10 mouse cellular contexts compared by ENCODE assay signal in genomic region chr1:153894979-153895378, GRCm38 (mm10). TPM values are rescaled to one million over a fixed set of nuclear protein-coding genes. Genes with fewer than 3 reads are reported as not detected.
DNase-seq lines count a peak whose midpoint lies in the region; ATAC-seq and TF ChIP-seq lines count a peak whose summit lies in the region.
"Had no signal": no experiment of that assay in that cellular context is flagged by ENCODE, and none has a peak within 500 bp of the region (broad histone marks: within the 10 kb centered on the region; RNA-seq: fewer than 3 reads in every experiment).

No protein-coding gene starts in this region.

- no peak overlapping the region for H3K4me2 ChIP-seq in kidney, embryonic 15.5 days
- no peak overlapping the region for H3K4me2 ChIP-seq in heart, postnatal 0 days (ENCODE audit: low read depth, low read length)
- H3K4me2 ChIP-seq in midbrain, embryonic 16.5 days (ENCODE audit: low read length) = no peak overlapping the region

- peak; percentile 89 for TF ChIP-seq CTCF in kidney, adult 2 months (conservative IDR thresholded peaks at IDR 0.05; ENCODE audit: insufficient read depth, insufficient read length, low read depth, low read length)
- peak; percentile 85 for TF ChIP-seq CTCF in heart, postnatal 0 days (IDR thresholded peaks at IDR 0.05; ENCODE audit: low read depth)
- peak; percentile 70; the same call in 1 of the 2 replicates for TF ChIP-seq CTCF in testis, adult 2 months (IDR thresholded peaks at IDR 0.05; ENCODE audit: control insufficient read depth, insufficient read depth, insufficient replicate concordance, low read depth, low read length)

- H3K4me1 ChIP-seq in kidney, adult 2 months (ENCODE audit: control insufficient read depth, insufficient read depth, low read length) = no peaks in the 10 kb centered on the region; the same call in 1 of the 2 replicates
- H3K4me1 ChIP-seq in kidney, embryonic 15.5 days = peaks cover 7% of the 10 kb centered on the region
- peaks cover 16% of the 10 kb centered on the region for H3K4me1 ChIP-seq in embryonic facial prominence, embryonic 10.5 days
- H3K4me1 ChIP-seq in heart, postnatal 0 days (ENCODE audit: control insufficient read depth, insufficient read depth) = no peaks in the 10 kb centered on the region
- H3K4me1 ChIP-seq in midbrain, embryonic 16.5 days (ENCODE audit: control insufficient read depth, insufficient read depth, low read length) = peaks cover 2% of the 10 kb centered on the region; the same call in 1 of the 2 replicates
- H3K4me1 ChIP-seq in testis, adult 2 months (ENCODE audit: control insufficient read depth, insufficient read depth, low read length) = peaks cover 7% of the 10 kb centered on the region

- H3K27ac ChIP-seq in kidney, adult 2 months (ENCODE audit: insufficient read depth, low read depth, low read length) = no peak overlapping the region
- H3K27ac ChIP-seq in kidney, embryonic 15.5 days = no peak overlapping the region
- no peak overlapping the region for H3K27ac ChIP-seq in embryonic facial prominence, embryonic 10.5 days (replicated peaks)
- no peak overlapping the region for H3K27ac ChIP-seq in heart, postnatal 0 days (ENCODE audit: low read depth)
- H3K27ac ChIP-seq in midbrain, embryonic 16.5 days (ENCODE audit: low read length) = no peak overlapping the region
- no peak overlapping the region for H3K27ac ChIP-seq in testis, adult 2 months (ENCODE audit: control insufficient read depth, insufficient read depth, low read depth, low read length)

- no peaks in the 10 kb centered on the region for H3K36me3 ChIP-seq in kidney, adult 2 months (ENCODE audit: control insufficient read depth, insufficient read depth, low read length)
- no peaks in the 10 kb centered on the region for H3K36me3 ChIP-seq in kidney, embryonic 15.5 days
- H3K36me3 ChIP-seq in embryonic facial prominence, embryonic 10.5 days (replicated peaks) = no peaks in the 10 kb centered on the region
- H3K36me3 ChIP-seq in heart, postnatal 0 days (replicated peaks; ENCODE audit: control insufficient read depth, insufficient read depth, low read length) = no peaks in the 10 kb centered on the region
- no peaks in the 10 kb centered on the region for H3K36me3 ChIP-seq in midbrain, embryonic 16.5 days (ENCODE audit: control insufficient read depth, insufficient read depth, low read length)
- H3K36me3 ChIP-seq in testis, adult 2 months (ENCODE audit: control insufficient read depth, insufficient read depth, low read length) = no peaks in the 10 kb centered on the region

- H3K27me3 ChIP-seq in kidney, adult 2 months (replicated peaks; ENCODE audit: control insufficient read depth, insufficient read depth, low read length) = no peaks in the 10 kb centered on the region
- H3K27me3 ChIP-seq in kidney, embryonic 15.5 days = 0 out of 2 replicates have a peak, but pooled peaks cover 3% of the 10 kb centered on the region
- H3K27me3 ChIP-seq in embryonic facial prominence, embryonic 10.5 days (replicated peaks; ENCODE audit: low read depth, poor library complexity, severe bottlenecking) = no peaks in the 10 kb centered on the region; the same call in 1 of the 2 replicates
- 0 out of 2 replicates have a peak, but pooled peaks cover 4% of the 10 kb centered on the region for H3K27me3 ChIP-seq in heart, postnatal 0 days (ENCODE audit: control insufficient read depth, insufficient read depth, low read length)
- peaks cover 4% of the 10 kb centered on the region; the same call in 1 of the 2 replicates for H3K27me3 ChIP-seq in midbrain, embryonic 16.5 days (ENCODE audit: control insufficient read depth, insufficient read depth, low read depth, low read length)
- H3K27me3 ChIP-seq in testis, adult 2 months (ENCODE audit: control insufficient read depth, insufficient read depth, low read length) = no peaks in the 10 kb centered on the region

- no peaks in the 10 kb centered on the region for H3K9me3 ChIP-seq in kidney, embryonic 15.5 days (replicated peaks)
- no peaks in the 10 kb centered on the region for H3K9me3 ChIP-seq in embryonic facial prominence, embryonic 10.5 days
- no peaks in the 10 kb centered on the region for H3K9me3 ChIP-seq in heart, postnatal 0 days (replicated peaks; ENCODE audit: control insufficient read depth, low read length)
- H3K9me3 ChIP-seq in midbrain, embryonic 16.5 days (replicated peaks; ENCODE audit: control insufficient read depth, low read length, poor library complexity, severe bottlenecking) = no peaks in the 10 kb centered on the region

- peak; percentile 77 for DNase-seq in kidney, adult 2 months
- peak; percentile 81 for DNase-seq in adrenal gland, postnatal 10 days
- DNase-seq in embryonic facial prominence, embryonic 10.5 days (ENCODE audit: low spot score) = peak; percentile 74
- peak; percentile 65 for DNase-seq in heart, postnatal 0 days (ENCODE audit: low spot score)
- DNase-seq in left cerebral cortex, adult 11 months (ENCODE audit: low spot score) = peak; percentile 67

- no peak for TF ChIP-seq POLR2A in kidney, adult 2 months (IDR thresholded peaks at IDR 0.05; ENCODE audit: low read depth, low read length)
- no peak for TF ChIP-seq POLR2A in testis, adult 2 months (IDR thresholded peaks at IDR 0.05; ENCODE audit: control insufficient read depth, low read depth, low read length)

- TF ChIP-seq EP300 in heart, postnatal 0 days (IDR thresholded peaks at IDR 0.05; ENCODE audit: low read depth) = 0 out of 2 replicates have a peak, but pooled peaks have one; percentile 19

- no peak overlapping the region for H3K9ac ChIP-seq in kidney, embryonic 15.5 days
- no peak overlapping the region for H3K9ac ChIP-seq in heart, postnatal 0 days (replicated peaks; ENCODE audit: low read depth, low read length)
- H3K9ac ChIP-seq in midbrain, embryonic 16.5 days (ENCODE audit: low read depth, low read length) = no peak overlapping the region

- ATAC-seq in kidney, embryonic 15.5 days (replicated peaks; ENCODE audit: low FRiP score) = no peak
- ATAC-seq in heart, postnatal 0 days (ENCODE audit: insufficient read depth, low read depth) = no peak
- ATAC-seq in midbrain, embryonic 16.5 days = peak; percentile 10; the same call in 1 of the 2 replicates

- 35% methylated on average over 5 of the region's 5 CpGs for WGBS in kidney, adult 2 months
- WGBS in kidney, embryonic 15.5 days = 38% methylated on average over 5 of the region's 5 CpGs
- WGBS in embryonic facial prominence, embryonic 10.5 days = 36% methylated on average over 5 of the region's 5 CpGs
- 39% methylated on average over 5 of the region's 5 CpGs for WGBS in heart, postnatal 0 days
- 36% methylated on average over 5 of the region's 5 CpGs for WGBS in midbrain, embryonic 16.5 days

- H3K4me3 ChIP-seq in kidney, adult 2 months (ENCODE audit: insufficient read depth, low read depth, low read length) = no peak overlapping the region
- H3K4me3 ChIP-seq in kidney, embryonic 15.5 days (replicated peaks) = no peak overlapping the region
- H3K4me3 ChIP-seq in embryonic facial prominence, embryonic 10.5 days = no peak overlapping the region
- no peak overlapping the region for H3K4me3 ChIP-seq in heart, postnatal 0 days (ENCODE audit: low read depth, low read length)
- no peak overlapping the region for H3K4me3 ChIP-seq in midbrain, embryonic 16.5 days (ENCODE audit: low read depth, low read length)
- H3K4me3 ChIP-seq in testis, adult 2 months (ENCODE audit: control insufficient read depth, low read depth, low read length) = no peak overlapping the region
- H3K4me3 ChIP-seq: erythroblast, embryonic 14.5 days had no signal

RNA-seq across cellular contexts. Expression of gene Teddm1a, which starts 3.4 kb away (rescaled TPM):
- polyA plus RNA-seq in kidney, adult 2 months (2012; rRNA removed) = not detected in 2 replicates
- polyA plus RNA-seq in kidney, embryonic 15.5 days (2015; fragmentation: Nextera tagmentation; extraction: Ambion mirVana) = not detected in 2 replicates
- total RNA-seq in adrenal gland, postnatal 10 days (2021) = not detected
- polyA plus RNA-seq in embryonic facial prominence, embryonic 10.5 days (2016; fragmentation: Nextera tagmentation; extraction: Ambion mirVana) = not detected in 2 replicates
- total RNA-seq in heart, postnatal 0 days (2014; rRNA removed; ENCODE audit: low replicate concordance) = not detected in 2 replicates
- not detected in 2 replicates for polyA plus RNA-seq in heart, postnatal 0 days (2015; fragmentation: Nextera tagmentation; extraction: Ambion mirVana)
- not detected in 2 replicates for polyA plus RNA-seq in midbrain, embryonic 16.5 days (2015; fragmentation: Nextera tagmentation; extraction: Ambion mirVana)
- polyA plus RNA-seq in testis, adult 2 months (2012; rRNA removed) = not detected in 2 replicates
- polyA plus RNA-seq: erythroblast, embryonic 14.5 days; stomach, embryonic 14.5 days had no signal

RNA-seq across cellular contexts. Expression of gene Glul, which starts 4.8 kb away (rescaled TPM):
- 843 and 1,046 TPM in 2 replicates for polyA plus RNA-seq in kidney, adult 2 months (2012; rRNA removed)
- 130 and 142 TPM in 2 replicates for polyA plus RNA-seq in kidney, embryonic 15.5 days (2015; fragmentation: Nextera tagmentation; extraction: Ambion mirVana)
- 100 to 1,000 TPM; 423 to 903 TPM for total RNA-seq in adrenal gland, postnatal 10 days (2021)
- 120 and 129 TPM in 2 replicates for polyA plus RNA-seq in embryonic facial prominence, embryonic 10.5 days (2016; fragmentation: Nextera tagmentation; extraction: Ambion mirVana)
- 199 and 256 TPM in 2 replicates for total RNA-seq in heart, postnatal 0 days (2014; rRNA removed; ENCODE audit: low replicate concordance)
- polyA plus RNA-seq in heart, postnatal 0 days (2015; fragmentation: Nextera tagmentation; extraction: Ambion mirVana) = 81.8 and 95.5 TPM in 2 replicates
- polyA plus RNA-seq in midbrain, embryonic 16.5 days (2015; fragmentation: Nextera tagmentation; extraction: Ambion mirVana) = 145 and 159 TPM in 2 replicates
- polyA plus RNA-seq in testis, adult 2 months (2012; rRNA removed) = 605 and 633 TPM in 2 replicates

RNA-seq across cellular contexts. Expression of gene Teddm2, which starts 5.0 kb away (rescaled TPM):
- polyA plus RNA-seq in kidney, adult 2 months (2012; rRNA removed) = 0.14 and 0.22 TPM in 2 replicates
- polyA plus RNA-seq in kidney, embryonic 15.5 days (2015; fragmentation: Nextera tagmentation; extraction: Ambion mirVana) = 0.45 and 0.62 TPM in 2 replicates
- total RNA-seq in adrenal gland, postnatal 10 days (2021) = under 1 TPM; 0.36 to 0.45 TPM
- 0.45 and 0.50 TPM in 2 replicates for polyA plus RNA-seq in embryonic facial prominence, embryonic 10.5 days (2016; fragmentation: Nextera tagmentation; extraction: Ambion mirVana)
- not detected in 2 replicates for total RNA-seq in heart, postnatal 0 days (2014; rRNA removed; ENCODE audit: low replicate concordance)
- 0.33 and 0.41 TPM in 2 replicates for polyA plus RNA-seq in heart, postnatal 0 days (2015; fragmentation: Nextera tagmentation; extraction: Ambion mirVana)
- polyA plus RNA-seq in midbrain, embryonic 16.5 days (2015; fragmentation: Nextera tagmentation; extraction: Ambion mirVana) = 0.96 and 1.3 TPM in 2 replicates
- polyA plus RNA-seq in testis, adult 2 months (2012; rRNA removed) = 4.8 and 5.6 TPM in 2 replicates

RNA-seq across cellular contexts. Expression of gene Teddm1b, which starts 20.8 kb away (rescaled TPM):
- not detected in 2 replicates for polyA plus RNA-seq in kidney, adult 2 months (2012; rRNA removed)
- polyA plus RNA-seq in kidney, embryonic 15.5 days (2015; fragmentation: Nextera tagmentation; extraction: Ambion mirVana) = 0.37 and 0.47 TPM in 2 replicates
- not detected for total RNA-seq in adrenal gland, postnatal 10 days (2021)
- polyA plus RNA-seq in embryonic facial prominence, embryonic 10.5 days (2016; fragmentation: Nextera tagmentation; extraction: Ambion mirVana) = 0.74 and 0.96 TPM in 2 replicates
- not detected in 2 replicates for total RNA-seq in heart, postnatal 0 days (2014; rRNA removed; ENCODE audit: low replicate concordance)
- 0.10 TPM in 1 of 2 replicates, not detected in the other for polyA plus RNA-seq in heart, postnatal 0 days (2015; fragmentation: Nextera tagmentation; extraction: Ambion mirVana)
- 0.28 and 0.35 TPM in 2 replicates for polyA plus RNA-seq in midbrain, embryonic 16.5 days (2015; fragmentation: Nextera tagmentation; extraction: Ambion mirVana)
- 0.05 TPM in 1 of 2 replicates, not detected in the other for polyA plus RNA-seq in testis, adult 2 months (2012; rRNA removed)
- polyA plus RNA-seq: erythroblast, embryonic 14.5 days had no signal

RNA-seq across cellular contexts. Expression of gene Rgsl1, which starts 51.0 kb away (rescaled TPM):
- polyA plus RNA-seq in kidney, adult 2 months (2012; rRNA removed) = 0.08 TPM in 1 of 2 replicates, not detected in the other
- polyA plus RNA-seq in kidney, embryonic 15.5 days (2015; fragmentation: Nextera tagmentation; extraction: Ambion mirVana) = not detected in 2 replicates
- total RNA-seq in adrenal gland, postnatal 10 days (2021) = under 1 TPM in 1 of 2 experiments, not detected in 1; 0.12 TPM
- polyA plus RNA-seq in embryonic facial prominence, embryonic 10.5 days (2016; fragmentation: Nextera tagmentation; extraction: Ambion mirVana) = 0.07 TPM in 1 of 2 replicates, not detected in the other
- not detected in 2 replicates for total RNA-seq in heart, postnatal 0 days (2014; rRNA removed; ENCODE audit: low replicate concordance)
- polyA plus RNA-seq in heart, postnatal 0 days (2015; fragmentation: Nextera tagmentation; extraction: Ambion mirVana) = not detected in 2 replicates
- polyA plus RNA-seq in midbrain, embryonic 16.5 days (2015; fragmentation: Nextera tagmentation; extraction: Ambion mirVana) = 0.10 and 0.19 TPM in 2 replicates
- polyA plus RNA-seq in testis, adult 2 months (2012; rRNA removed) = 21.2 and 22.6 TPM in 2 replicates
- polyA plus RNA-seq: erythroblast, embryonic 14.5 days had no signal
